Mouse (Mus musculus): ENCODE results near the gene Rnf157. TPM values are rescaled to one million over a fixed set of nuclear protein-coding genes. Genes with fewer than 3 reads are reported as not detected.
"Not testable (repeated sequence)": the region's sequence is repeated elsewhere in the genome, so short reads cannot be mapped to it uniquely, and the experiment has no call there.

Gene Rnf157
- polyA plus RNA-seq, 1 experiment from 2014 or later = 5.2 TPM

GRCm38 (mm10) chr11:116410415-116410814 is 2.4 kb downstream of the Rnf157 start:
- H3K27ac ChIP-seq (ENCODE audit: low read length) = not testable (repeated sequence)
- 86% methylated on average over 4 of the region's 4 CpGs for WGBS

GRCm38 (mm10) chr11:116409008-116409407 is 3.8 kb downstream of the Rnf157 start:
- Histone ChIP-seq H3K9ac (ENCODE audit: low read length) (no peak overlapping the region), H3K36me3 (ENCODE audit: control insufficient read depth, insufficient read depth, low read length) (no peaks in the 10 kb centered on the region), H3K27ac (ENCODE audit: low read length) (no peak overlapping the region), H3K4me1 (ENCODE audit: control insufficient read depth, insufficient read depth, low read length) (peaks cover 16% of the 10 kb centered on the region), H3K4me2 (ENCODE audit: low read depth, low read length) (no peak overlapping the region), H3K9me3 (replicated peaks; ENCODE audit: control insufficient read depth, low read length) (no peaks in the 10 kb centered on the region), H3K4me3 (replicated peaks; ENCODE audit: low read length) (no peak overlapping the region), H3K27me3 (ENCODE audit: control insufficient read depth, insufficient read depth, low read length) (no peaks in the 10 kb centered on the region)
- no peak for ATAC-seq (ENCODE audit: insufficient read depth, low FRiP score)
- WGBS = 87% methylated on average over 3 of the region's 3 CpGs

More at GRCm38 (mm10) chr11:116410415-116410814, 2.4 kb downstream of the Rnf157 start:
- H3K9ac ChIP-seq (ENCODE audit: low read length); H3K4me3 ChIP-seq (replicated peaks; ENCODE audit: low read length); H3K4me2 ChIP-seq (ENCODE audit: low read depth, low read length); H3K27me3 ChIP-seq (ENCODE audit: control insufficient read depth, insufficient read depth, low read length); ATAC-seq (ENCODE audit: insufficient read depth, low FRiP score); H3K9me3 ChIP-seq (replicated peaks; ENCODE audit: control insufficient read depth, low read length); H3K36me3 ChIP-seq (ENCODE audit: control insufficient read depth, insufficient read depth, low read length): not testable (repeated sequence)
- peaks cover 16% of the 10 kb centered on the region for H3K4me1 ChIP-seq (ENCODE audit: control insufficient read depth, insufficient read depth, low read length)

GRCm38 (mm10) chr11:116406231-116406728 is 6.6 kb downstream of the Rnf157 start:
- Histone ChIP-seq H3K4me3 (replicated peaks; ENCODE audit: low read length) (no peak overlapping the region), H3K9me3 (replicated peaks; ENCODE audit: control insufficient read depth, low read length) (no peaks in the 10 kb centered on the region), H3K9ac (ENCODE audit: low read length) (no peak overlapping the region), H3K27me3 (ENCODE audit: control insufficient read depth, insufficient read depth, low read length) (no peaks in the 10 kb centered on the region), H3K27ac (ENCODE audit: low read length) (no peak overlapping the region), H3K36me3 (ENCODE audit: control insufficient read depth, insufficient read depth, low read length) (0 out of 2 replicates have a peak, but pooled peaks cover 5% of the 10 kb centered on the region), H3K4me2 (ENCODE audit: low read depth, low read length) (no peak overlapping the region), H3K4me1 (ENCODE audit: control insufficient read depth, insufficient read depth, low read length) (0 out of 2 replicates have a peak, but pooled peaks cover 4% of the 10 kb centered on the region)
- ATAC-seq (ENCODE audit: insufficient read depth, low FRiP score) = no peak
- 89% methylated on average over 16 of the region's 16 CpGs for WGBS

- ATAC-seq (ENCODE audit: insufficient read depth, low FRiP score) = no peak
- H3K9me3 ChIP-seq (replicated peaks; ENCODE audit: control insufficient read depth, low read length) = no peaks in the 10 kb centered on the region
- H3K4me3 ChIP-seq (replicated peaks; ENCODE audit: low read length) = no peak overlapping the region
- no peak overlapping the region for H3K27ac ChIP-seq (ENCODE audit: low read length)
- H3K4me2 ChIP-seq (ENCODE audit: low read depth, low read length) = no peak overlapping the region
- 0 out of 2 replicates have a peak, but pooled peaks cover under 1% of the 10 kb centered on the region for H3K4me1 ChIP-seq (ENCODE audit: control insufficient read depth, insufficient read depth, low read length)
- WGBS = 90% methylated on average over 4 of the region's 4 CpGs
- H3K9ac ChIP-seq (ENCODE audit: low read length) = no peak overlapping the region
- no peaks in the 10 kb centered on the region for H3K27me3 ChIP-seq (ENCODE audit: control insufficient read depth, insufficient read depth, low read length)
- 0 out of 2 replicates have a peak, but pooled peaks cover 5% of the 10 kb centered on the region for H3K36me3 ChIP-seq (ENCODE audit: control insufficient read depth, insufficient read depth, low read length)
Observed at GRCm38 (mm10) chr11:116405601-116406000, 7.2 kb downstream of the Rnf157 start.

GRCm38 (mm10) chr11:116400560-116400959 is 12.3 kb downstream of the Rnf157 start:
- WGBS = 19% methylated on average over 4 of the region's 4 CpGs
- 0 out of 2 replicates have a peak, but pooled peaks cover 6% of the 10 kb centered on the region for H3K4me1 ChIP-seq (ENCODE audit: control insufficient read depth, insufficient read depth, low read length)
- no peaks in the 10 kb centered on the region for H3K27me3 ChIP-seq (ENCODE audit: control insufficient read depth, insufficient read depth, low read length)
- no peak overlapping the region for H3K4me2 ChIP-seq (ENCODE audit: low read depth, low read length)
- no peak overlapping the region for H3K27ac ChIP-seq (ENCODE audit: low read length)
- peak overlapping the region; percentile 26; the same call in 1 of the 2 replicates for H3K9ac ChIP-seq (ENCODE audit: low read length)
- H3K9me3 ChIP-seq (replicated peaks; ENCODE audit: control insufficient read depth, low read length) = no peaks in the 10 kb centered on the region
- ATAC-seq (ENCODE audit: insufficient read depth, low FRiP score) = no peak
- 0 out of 2 replicates have a peak, but pooled peaks cover 5% of the 10 kb centered on the region for H3K36me3 ChIP-seq (ENCODE audit: control insufficient read depth, insufficient read depth, low read length)
- H3K4me3 ChIP-seq (replicated peaks; ENCODE audit: low read length) = no peak overlapping the region

GRCm38 (mm10) chr11:116398348-116398677 is 14.5 kb downstream of the Rnf157 start:
- no peak overlapping the region for H3K4me3 ChIP-seq (replicated peaks; ENCODE audit: low read length)
- H3K4me2 ChIP-seq (ENCODE audit: low read depth, low read length) = no peak overlapping the region
- 0 out of 2 replicates have a peak, but pooled peaks cover 2% of the 10 kb centered on the region for H3K36me3 ChIP-seq (ENCODE audit: control insufficient read depth, insufficient read depth, low read length)
- no peak overlapping the region for H3K9ac ChIP-seq (ENCODE audit: low read length)
- H3K27me3 ChIP-seq (ENCODE audit: control insufficient read depth, insufficient read depth, low read length) = no peaks in the 10 kb centered on the region
- 0 out of 2 replicates have a peak, but pooled peaks cover 6% of the 10 kb centered on the region for H3K4me1 ChIP-seq (ENCODE audit: control insufficient read depth, insufficient read depth, low read length)
- ATAC-seq (ENCODE audit: insufficient read depth, low FRiP score) = no peak
- H3K9me3 ChIP-seq (replicated peaks; ENCODE audit: control insufficient read depth, low read length) = no peaks in the 10 kb centered on the region
- H3K27ac ChIP-seq (ENCODE audit: low read length) = no peak overlapping the region
- 80% methylated on average over 11 of the region's 11 CpGs for WGBS

GRCm38 (mm10) chr11:116397517-116398347 is 15.1 kb downstream of the Rnf157 start:
- no peak for ATAC-seq (ENCODE audit: insufficient read depth, low FRiP score)
- 48% methylated on average over 8 of the region's 8 CpGs for whole genome bisulfite sequencing
- H3K4me2 ChIP-seq (ENCODE audit: low read depth, low read length) = no peak overlapping the region
- H3K27ac ChIP-seq (ENCODE audit: low read length) = no peak overlapping the region
- no peaks in the 10 kb centered on the region for H3K27me3 ChIP-seq (ENCODE audit: control insufficient read depth, insufficient read depth, low read length)
- H3K4me3 ChIP-seq (replicated peaks; ENCODE audit: low read length) = no peak overlapping the region
- 0 out of 2 replicates have a peak, but pooled peaks cover 6% of the 10 kb centered on the region for H3K4me1 ChIP-seq (ENCODE audit: control insufficient read depth, insufficient read depth, low read length)
- no peak overlapping the region for H3K9ac ChIP-seq (ENCODE audit: low read length)
- no peaks in the 10 kb centered on the region for H3K36me3 ChIP-seq (ENCODE audit: control insufficient read depth, insufficient read depth, low read length)
- H3K9me3 ChIP-seq (replicated peaks; ENCODE audit: control insufficient read depth, low read length) = no peaks in the 10 kb centered on the region

GRCm38 (mm10) chr11:116396934-116397330 is 15.9 kb downstream of the Rnf157 start:
- ATAC-seq (ENCODE audit: insufficient read depth, low FRiP score) = no peak
- Histone ChIP-seq H3K27ac (ENCODE audit: low read length) (no peak overlapping the region), H3K9me3 (replicated peaks; ENCODE audit: control insufficient read depth, low read length) (no peaks in the 10 kb centered on the region), H3K4me1 (ENCODE audit: control insufficient read depth, insufficient read depth, low read length) (0 out of 2 replicates have a peak, but pooled peaks cover 6% of the 10 kb centered on the region), H3K9ac (ENCODE audit: low read length) (no peak overlapping the region), H3K4me3 (replicated peaks; ENCODE audit: low read length) (no peak overlapping the region), H3K27me3 (ENCODE audit: control insufficient read depth, insufficient read depth, low read length) (no peaks in the 10 kb centered on the region), H3K4me2 (ENCODE audit: low read depth, low read length) (no peak overlapping the region), H3K36me3 (ENCODE audit: control insufficient read depth, insufficient read depth, low read length) (no peaks in the 10 kb centered on the region)
- 89% methylated on average over 3 of the region's 3 CpGs for WGBS

- Histone ChIP-seq H3K27me3 (ENCODE audit: control insufficient read depth, insufficient read depth, low read length) (no peaks in the 10 kb centered on the region), H3K4me1 (ENCODE audit: control insufficient read depth, insufficient read depth, low read length) (0 out of 2 replicates have a peak, but pooled peaks cover 6% of the 10 kb centered on the region), H3K36me3 (ENCODE audit: control insufficient read depth, insufficient read depth, low read length) (no peaks in the 10 kb centered on the region), H3K9ac (ENCODE audit: low read length) (no peak overlapping the region), H3K9me3 (replicated peaks; ENCODE audit: control insufficient read depth, low read length) (no peaks in the 10 kb centered on the region), H3K4me2 (ENCODE audit: low read depth, low read length) (no peak overlapping the region), H3K4me3 (replicated peaks; ENCODE audit: low read length) (no peak overlapping the region), H3K27ac (ENCODE audit: low read length) (no peak overlapping the region)
- ATAC-seq (ENCODE audit: insufficient read depth, low FRiP score) = no peak
- 85% methylated on average over 11 of the region's 11 CpGs for WGBS
Observed at GRCm38 (mm10) chr11:116396276-116396933, 16.4 kb downstream of the Rnf157 start.
